Mouse (Mus musculus) urinary bladder, postnatal 4 days (tissue): Measurements from ENCODE around the gene Scg5.

Experiments
- DNase-seq, 2 experiments: peaks; one replicate each; pipeline ENCODE4 v3.0.0; 2021 to 2022; ENCODE audit warnings: low spot score in 2 of 2

The Scg5 gene

DNA sequence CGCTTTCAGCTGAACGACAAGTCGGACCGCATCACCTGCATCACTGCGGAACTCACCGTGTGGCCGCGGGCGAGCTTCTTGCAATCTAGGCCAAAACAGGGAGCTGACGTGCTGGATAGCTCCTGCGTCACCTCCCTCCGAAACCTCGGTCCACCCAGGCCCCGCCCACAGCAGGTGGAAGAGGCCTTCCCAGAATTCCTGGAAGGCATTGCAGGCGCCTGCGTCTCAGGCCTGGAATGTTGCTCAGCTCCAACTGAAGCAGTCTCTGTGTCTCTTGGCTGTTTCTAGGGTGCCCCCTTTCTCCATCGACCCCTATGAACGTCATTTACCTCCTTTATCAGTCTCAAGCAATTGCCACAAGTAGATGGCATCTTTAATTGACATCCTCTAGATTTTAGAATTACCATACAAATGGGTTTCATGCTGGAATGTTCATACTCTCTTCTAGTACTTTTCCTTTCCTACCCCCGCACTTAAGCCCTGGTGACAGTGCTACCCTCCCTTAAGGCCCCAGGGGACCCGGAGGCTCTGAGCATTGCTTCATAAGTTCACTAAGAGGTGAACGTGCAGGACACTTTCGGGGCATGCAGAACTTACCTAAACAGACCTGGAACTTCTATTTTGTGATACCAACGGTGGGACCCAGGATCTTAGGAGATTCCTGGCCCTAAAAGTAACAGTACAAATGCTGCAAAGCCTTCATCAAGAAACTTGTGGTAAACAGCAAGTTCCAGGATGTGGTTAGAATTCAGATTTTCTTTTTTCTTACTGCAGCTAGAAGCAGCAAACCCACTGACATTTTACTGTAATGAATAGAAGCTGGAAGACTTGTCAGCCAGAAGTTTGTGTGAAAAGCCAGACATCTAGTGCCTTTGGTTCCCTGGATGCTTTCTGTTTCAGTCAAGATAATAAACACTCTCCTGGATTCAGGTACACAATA is at the start of gene Scg5:
TSS of gene Scg5 (minus strand) at position 179 of the 940 bp plus-strand sequence.
- peak; percentile 41 to 65 for DNase-seq

DNA sequence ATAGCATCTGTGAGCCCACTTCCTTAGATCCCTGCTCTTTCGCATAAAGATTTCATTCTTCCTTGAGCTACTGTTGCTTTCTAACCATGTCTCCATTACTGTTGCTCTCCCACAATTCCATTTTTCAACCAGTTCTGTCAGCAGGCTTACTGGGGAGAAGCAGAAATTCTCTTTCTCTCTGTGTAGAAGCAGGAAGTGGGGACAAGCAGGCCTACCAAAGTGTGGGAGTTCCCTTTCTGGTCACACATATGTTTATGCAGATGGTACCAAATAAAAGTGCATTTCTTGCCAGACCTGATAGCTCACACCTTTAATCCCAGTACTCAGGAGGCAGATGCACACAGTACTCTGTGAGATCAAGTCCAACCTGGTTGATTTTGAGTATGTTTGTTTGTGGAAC is 41.2 kb upstream of the Scg5 start:
- no peak for DNase-seq

- no peak for DNase-seq
These were observed 39.5 kb upstream of the Scg5 start for GRCm38 (mm10) chr2:113868404-113868803.

DNA sequence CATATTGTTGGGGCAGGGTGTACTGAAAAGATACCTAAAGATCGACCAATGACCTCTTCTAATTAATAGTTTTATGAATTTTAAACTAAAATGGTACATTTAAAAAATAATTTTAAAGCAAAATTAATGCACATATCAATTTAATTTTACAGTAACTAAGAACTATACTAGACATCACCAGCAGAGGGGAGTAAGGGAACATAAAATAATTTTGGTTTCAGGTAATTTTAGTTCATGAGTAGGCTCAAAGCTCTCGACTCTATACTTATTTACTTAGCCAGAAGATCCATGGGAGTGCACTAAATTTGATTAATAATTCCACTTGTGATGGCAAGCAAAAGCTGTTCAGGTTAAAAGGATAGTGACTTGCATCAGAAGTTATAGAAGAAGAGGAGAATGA is 37.2 kb upstream of the Scg5 start:
- no peak for DNase-seq

DNA sequence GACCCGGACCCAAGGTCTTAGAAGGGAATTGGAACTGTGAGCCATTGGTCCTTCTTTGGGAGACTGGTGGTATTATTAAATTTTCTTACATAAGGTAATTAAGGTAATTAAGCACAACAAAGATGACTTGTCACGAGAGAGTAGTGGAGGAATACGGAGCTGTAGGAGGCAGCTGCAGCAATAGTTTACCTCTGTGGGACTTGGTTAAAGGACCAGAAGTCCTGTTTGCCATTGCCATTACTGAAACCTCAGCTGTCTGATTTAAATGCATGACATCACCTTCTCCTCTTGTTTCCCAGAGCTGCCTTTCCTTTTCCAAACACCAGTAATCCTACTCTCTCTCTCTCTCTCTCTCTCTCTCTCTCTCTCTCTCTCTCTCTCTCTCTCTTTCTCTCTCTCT is 20.2 kb upstream of the Scg5 start:
- no peak for DNase-seq

DNA sequence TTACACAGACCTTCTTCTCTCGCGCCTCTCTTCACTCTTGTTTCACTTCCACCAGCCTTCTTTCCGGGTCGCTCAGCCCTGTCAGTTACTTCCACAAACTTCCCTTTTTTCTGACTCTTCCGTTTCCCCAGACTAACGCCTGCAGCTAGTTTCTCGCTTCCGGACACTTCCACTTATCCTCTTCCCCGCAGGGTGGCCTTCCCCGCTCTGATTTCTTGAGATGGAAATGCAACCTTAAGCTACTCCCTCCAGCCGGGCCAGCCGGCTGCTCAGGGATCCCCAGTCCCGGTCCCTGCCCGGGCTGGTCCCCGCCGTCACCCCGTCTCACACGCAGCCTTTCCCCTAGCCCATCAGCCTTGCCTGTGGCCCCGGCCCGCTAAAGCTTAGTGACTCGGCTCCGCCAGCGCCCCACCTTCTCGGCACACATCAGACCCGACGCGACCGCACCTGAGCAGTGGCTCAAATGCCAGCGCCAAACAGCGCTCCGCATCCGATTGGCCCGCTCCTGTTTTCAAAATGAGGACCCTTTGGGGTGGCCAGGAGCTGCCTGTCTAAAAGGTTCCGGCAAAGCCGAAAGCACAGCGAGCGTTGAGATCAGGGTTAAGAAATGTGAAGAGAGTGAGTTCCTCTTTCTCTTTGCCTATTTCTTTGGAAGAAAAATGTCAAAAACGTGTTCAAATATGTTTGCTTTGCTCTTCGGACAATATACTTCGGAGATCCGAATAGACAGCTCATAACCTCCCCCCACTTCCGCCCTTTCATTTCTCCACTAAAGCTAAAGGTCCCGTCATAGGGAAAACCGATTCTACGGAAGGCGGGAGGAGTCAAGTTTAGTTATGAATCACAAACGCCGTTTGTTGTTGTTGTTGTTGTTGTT is 19.6 kb upstream of the Scg5 start, which contains the start of gene Arhgap11a:
TSS of gene Arhgap11a (minus strand) at position 417 of the 877 bp plus-strand sequence.
- peak; percentile 82 to 84 for DNase-seq

DNA sequence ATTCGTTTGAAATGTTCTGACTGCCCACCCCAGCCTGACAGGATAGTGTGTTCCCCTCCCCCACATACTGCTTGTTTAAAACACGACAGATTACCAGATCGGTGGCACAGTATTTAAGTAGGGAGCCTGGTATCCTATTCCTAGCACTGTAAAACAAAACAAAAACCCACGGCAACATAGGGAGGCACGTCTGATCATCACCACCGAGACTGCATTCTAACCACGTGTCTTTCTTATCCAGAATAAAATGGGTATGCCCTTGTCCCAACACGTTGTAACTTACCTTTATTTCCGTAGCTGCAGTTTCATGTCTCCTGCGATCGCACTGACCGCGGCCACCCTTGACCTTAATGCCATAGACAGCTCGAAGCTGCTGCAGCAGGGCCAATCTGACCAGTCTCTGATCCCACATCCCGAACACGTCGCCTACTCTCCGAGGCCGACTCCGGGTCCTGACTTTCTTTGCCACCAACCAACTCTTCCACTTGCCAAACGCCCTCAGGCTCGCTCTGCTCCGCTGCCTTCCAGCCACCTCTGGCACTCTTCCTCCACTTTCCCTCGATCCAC is 18.8 kb upstream of the Scg5 start:
- DNase-seq, result peak in 1 of 2 experiments; percentile 21

GRCm38 (mm10) chr2:113845081-113845480 is 16.2 kb upstream of the Scg5 start:
- DNase-seq, result no peak

- no peak for DNase-seq
These were observed 12.9 kb upstream of the Scg5 start for GRCm38 (mm10) chr2:113841656-113842437.

GRCm38 (mm10) chr2:113839488-113839887 is 10.6 kb upstream of the Scg5 start:
- DNase-seq, result no peak

GRCm38 (mm10) chr2:113835219-113835618 is 6.3 kb upstream of the Scg5 start:
- no peak for DNase-seq

DNA sequence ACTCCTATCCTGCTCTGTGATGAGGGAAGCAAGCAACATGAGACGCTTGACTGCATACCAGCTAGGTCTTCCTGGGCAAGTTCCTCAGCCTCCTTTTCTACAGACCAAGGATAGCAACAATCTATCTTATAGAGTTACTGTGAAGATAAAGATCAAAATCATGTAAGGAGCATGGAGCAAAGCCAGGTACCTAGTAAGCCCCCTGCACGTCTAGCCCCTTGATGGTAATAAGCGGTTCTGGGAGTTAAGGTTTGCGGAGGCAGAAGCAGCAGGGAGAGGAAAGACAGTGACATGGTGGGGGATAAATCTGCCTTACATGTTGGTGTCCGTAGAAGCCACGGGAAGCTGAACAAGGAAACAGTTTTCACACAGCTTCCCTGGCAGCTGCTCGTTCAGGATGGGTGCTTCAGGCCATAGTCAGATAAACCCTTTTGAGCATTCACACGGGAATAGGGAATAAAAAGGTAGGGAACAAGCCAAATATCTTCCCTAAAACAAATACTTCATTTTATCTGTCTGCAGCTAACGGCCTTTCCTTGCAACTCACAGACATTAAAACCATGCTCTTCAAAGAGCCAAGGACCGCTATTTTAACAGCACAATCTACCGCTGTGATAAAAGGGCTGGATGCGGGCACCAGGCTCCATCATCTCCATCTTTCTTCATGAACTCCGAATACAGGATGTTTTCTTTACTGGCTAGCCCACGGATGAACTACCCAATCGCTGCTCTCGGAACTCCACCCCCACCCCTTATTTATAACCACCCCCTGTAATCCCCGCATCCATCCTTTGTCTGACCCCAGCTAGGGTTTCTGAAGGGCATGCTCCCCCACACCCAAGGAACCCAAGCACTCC is 607 bp downstream of the Scg5 start:
- no peak for DNase-seq

DNA sequence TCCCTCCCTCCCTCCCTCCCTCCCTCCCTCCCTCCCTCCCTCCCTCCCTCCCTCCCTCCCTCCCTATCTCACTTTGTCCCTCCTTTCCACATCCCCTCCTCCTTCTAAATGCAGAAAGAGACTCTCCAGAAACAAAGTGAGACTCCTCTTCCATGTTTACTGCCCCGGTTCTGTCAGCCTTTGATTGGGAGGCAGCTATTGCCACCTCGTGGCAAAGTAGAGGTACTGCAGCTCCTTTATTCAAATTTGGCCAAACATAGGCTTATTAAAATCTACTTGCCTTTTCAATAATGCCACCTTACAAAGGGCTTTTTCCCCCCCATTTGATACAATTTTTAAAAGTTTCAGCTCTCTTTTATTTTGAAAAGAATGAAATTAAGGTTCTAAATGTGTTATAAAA is 5.0 kb downstream of the Scg5 start:
- DNase-seq, result no peak

GRCm38 (mm10) chr2:113822367-113822766 is 6.6 kb downstream of the Scg5 start:
- DNase-seq, result no peak

DNA sequence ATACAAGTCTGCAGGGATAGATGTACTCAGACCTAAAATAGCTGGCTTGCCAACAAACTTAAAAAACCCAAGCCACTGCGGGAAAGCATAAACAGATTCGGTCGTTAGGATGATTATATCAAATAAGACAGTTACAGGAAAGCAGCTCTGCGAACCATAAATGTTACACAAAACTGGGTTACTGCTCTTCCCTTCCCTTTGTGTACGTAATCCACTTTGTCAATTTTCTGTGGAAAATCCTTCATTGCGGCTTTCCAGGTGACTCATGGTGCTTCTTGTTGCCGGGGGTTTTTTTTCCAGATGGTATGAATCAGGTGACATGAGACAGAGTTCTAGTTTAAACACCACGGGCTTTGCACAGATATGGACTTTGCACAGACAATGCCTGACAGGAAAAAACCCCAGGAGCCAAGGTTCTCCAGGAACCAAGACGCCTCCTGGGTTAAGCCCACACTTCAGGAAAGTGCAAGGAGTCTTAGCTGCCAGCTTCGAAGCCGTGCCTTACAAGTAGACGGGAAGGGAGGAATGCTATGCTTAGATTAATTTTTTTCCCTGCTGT is 7.7 kb downstream of the Scg5 start:
- no peak for DNase-seq

DNA sequence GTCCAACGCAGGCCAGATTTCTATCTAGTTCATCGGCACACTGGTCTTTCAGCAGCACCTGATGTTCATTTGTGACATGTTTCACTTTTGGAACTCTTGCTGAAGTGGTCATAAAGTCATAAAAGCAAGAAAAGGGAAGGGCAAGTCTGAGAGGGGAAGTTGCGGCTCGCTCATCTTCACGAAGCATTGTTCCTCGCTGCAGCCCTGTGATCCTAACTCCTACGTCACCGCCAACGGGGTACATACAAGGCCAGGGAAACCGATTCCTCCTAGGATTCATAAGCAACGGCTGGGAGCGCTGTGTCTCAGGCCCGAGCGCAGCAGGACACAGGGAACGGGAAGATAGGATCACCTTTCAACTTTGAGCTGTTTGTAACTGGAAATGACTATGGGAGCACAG is 8.8 kb downstream of the Scg5 start:
- no peak for DNase-seq

GRCm38 (mm10) chr2:113817681-113818606 is 11.0 kb downstream of the Scg5 start:
- DNase-seq, result no peak

DNA sequence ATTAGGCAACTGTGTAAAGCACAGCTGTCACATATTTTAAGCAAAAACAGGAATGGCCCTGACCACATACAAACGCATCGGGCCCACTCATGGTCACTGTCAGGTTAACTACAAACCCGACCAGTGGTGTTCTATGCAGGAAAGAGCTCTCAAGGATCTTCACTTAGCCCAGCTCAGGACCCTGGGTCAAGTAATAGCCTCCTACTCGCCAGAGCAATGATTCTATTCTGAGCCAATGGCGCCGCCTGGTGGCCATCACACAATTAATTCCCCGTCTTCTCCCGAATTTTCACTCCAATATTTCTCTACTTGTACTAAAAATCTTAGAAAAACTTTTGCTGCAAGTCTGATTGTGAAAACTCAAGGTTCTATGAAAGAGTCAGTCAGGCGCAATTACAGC is 21.3 kb downstream of the Scg5 start:
- peak in 1 of 2 experiments; percentile 76 for DNase-seq
